Mouse (Mus musculus) urinary bladder, postnatal 36 days (tissue): ENCODE measurements around the gene Lipn.

Experiments
- DNase-seq, 2 experiments: peaks; one replicate each; pipeline ENCODE4 v3.0.0; 2022; ENCODE audit warnings: low spot score in 2 of 2, mixed read lengths in 1 of 2

Lipn gene

DNA sequence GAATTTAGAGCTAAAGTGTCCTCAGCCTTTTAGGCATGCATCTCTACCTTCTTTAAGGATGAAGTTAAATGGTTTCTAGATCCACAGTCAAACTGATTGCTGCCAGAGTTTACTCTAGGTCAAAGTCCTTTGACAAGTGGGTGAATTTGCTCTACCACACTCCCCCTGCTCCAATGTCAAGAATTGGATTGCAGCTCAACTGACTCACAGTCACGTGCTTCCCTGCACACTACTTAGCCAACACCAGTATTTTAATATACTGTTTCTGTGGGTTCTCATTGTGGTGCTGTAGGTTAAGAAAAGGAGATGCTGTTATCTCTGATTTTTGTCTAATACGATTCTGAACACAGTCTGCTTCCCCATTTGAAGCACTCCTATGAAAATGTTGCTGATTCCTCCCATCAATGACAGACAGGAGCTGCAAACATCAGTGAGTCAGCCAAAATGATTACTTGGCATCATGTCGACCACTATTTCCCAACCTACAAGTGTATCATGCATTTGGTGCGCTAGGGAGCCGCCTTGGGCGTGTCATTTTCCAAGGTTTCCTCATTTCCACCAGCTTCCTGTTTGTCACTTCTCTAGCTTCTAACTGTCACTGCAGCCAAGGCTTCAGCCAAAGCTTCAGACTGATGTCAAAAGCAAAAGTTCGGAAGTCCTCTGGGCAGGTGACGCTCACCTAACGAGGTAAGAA lies at the start of gene Lipn:
Gene Lipn, plus strand, starts transcription at position 580 of the 694 bp plus-strand sequence.
- no peak for DNase-seq

DNA sequence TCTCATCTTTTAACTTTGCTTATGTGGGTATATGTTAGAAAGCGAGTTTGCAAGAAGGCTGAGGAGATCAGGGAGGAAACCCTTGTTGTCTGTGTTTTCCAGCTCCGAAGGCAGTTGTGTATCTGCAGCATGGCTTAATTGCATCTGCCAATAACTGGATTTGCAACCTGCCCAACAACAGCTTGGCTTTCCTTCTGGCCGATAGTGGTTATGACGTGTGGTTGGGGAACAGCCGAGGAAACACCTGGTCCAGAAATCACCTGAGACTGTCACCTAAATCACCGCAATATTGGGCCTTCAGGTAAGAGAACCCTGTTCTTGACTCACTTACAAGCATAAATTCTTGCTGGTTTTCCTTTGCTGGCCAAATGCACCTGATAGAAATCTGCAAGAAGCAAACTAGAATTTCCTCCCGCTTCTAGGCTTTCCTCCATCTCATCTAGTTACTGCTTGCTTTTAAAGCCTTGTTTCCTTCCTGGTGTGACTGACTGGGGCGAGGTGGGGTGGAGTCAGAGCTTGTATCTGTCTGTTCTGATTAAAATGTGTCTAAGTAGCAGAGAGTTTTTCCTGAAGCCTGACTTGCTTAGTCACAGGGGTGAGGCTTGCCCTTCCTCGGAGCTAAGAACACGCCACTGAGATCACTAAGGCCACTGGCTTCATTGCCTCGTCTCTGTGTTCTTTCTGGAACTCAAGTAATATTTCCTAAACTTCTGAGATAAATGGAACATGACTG lies 45.6 kb upstream of the Lipn start:
- peak; percentile 33 to 53 for DNase-seq

DNA sequence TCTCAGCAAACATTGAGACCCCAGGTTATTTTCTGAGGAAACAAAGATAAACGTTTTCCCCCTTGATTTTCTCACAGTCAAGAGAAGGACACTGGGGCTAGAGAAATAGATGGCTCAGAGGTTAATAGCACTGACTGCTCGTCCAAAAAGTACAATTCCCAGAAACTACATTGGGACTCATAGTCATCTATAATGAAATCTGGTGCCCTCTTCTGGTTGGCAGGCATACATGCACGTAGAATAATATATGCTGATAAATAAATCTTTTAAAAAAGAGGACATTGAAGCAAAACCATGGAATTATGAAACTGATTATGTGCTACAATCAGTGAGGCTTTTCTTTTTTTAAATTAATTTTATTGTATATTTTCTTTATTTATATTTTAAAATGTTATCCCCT lies 44.4 kb upstream of the Lipn start:
- DNase-seq = no peak

DNA sequence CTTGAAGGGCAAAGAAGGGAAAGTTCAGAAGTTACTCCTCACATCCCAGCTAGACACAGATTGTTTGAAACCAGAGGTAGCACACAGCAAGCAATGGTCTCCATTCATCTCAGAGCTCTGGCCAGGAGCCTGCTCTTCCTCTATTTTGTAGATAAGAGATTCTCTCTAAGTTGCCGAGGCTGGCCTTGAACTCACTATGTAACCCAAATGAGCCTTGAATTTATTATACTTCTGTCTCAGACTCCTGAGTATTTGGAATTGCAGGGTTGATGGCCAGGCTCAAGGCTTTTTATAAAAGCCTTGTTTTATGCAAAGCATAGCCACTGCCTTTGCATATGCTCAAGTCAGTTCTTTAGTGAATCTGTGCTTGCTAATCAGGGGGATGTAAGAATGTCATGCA lies 27.4 kb upstream of the Lipn start:
- no peak for DNase-seq

DNA sequence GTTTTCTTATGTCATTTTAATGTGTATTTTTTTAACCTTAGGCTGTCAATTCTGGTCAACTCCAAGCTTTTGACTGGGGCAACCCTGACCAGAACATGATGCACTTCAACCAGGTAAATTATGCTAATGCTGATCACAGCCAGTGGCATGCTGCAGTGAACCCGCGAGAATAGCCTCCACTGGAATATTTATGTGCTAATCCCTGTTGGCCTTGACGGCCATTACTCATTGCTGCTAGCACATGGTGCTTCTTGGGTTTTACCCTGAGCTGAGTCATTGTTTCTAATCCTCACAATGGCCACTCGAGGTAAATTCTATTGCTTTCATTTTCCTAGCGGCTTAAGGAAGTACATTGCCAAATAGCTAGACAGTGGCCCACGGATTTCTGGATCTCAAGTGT lies 24.1 kb upstream of the Lipn start:
- DNase-seq = no peak

DNA sequence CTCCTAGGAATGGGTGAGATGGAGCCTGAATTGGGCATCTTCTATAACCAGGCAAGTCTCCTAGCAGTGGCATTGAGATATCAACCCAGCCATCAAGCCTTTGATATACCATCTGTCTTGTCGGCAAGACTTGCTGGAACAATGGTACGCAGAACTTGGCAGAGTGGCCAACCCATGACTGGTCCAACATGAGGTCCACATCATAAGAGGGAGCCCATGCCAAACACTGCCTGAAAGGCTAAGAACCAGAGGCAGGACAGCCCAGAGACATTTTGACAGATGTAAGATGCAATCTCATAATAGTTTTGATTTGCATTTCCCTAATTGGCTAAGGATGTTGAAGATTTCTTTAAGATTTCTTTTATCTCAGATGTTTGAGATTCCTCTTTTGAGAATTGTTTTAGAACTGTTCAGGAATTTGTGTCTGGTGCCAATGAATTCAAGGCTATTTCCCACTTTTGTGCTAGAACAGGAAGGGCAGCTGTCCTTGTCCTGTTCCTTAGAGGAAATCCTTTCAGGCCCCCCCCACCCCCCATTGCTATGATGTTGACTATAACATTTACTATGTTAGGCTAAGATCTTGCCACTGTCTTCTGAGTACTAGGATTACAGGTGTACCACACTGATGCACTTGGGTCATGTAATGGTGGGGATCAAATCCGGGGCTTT lies 17.7 kb upstream of the Lipn start:
- no peak for DNase-seq

DNA sequence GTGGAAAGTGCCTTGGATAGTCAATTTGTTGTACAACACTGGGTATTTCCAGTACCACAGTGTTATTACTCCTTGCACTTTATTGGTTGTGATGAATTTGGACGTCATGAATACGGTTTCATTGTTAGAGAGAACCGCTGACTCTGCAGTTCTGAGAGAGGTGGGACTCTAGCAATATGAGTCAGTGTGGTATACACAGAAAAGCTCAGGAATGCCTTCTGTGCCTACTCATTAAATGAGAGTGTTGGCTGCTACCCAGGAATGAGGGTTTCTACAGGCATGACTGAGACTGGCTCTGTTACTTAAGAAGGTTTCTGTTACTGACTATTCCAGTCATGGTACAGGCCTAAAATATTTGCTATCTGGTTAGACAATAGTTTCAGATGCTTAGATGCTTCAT lies 15.7 kb upstream of the Lipn start:
- no peak for DNase-seq

DNA sequence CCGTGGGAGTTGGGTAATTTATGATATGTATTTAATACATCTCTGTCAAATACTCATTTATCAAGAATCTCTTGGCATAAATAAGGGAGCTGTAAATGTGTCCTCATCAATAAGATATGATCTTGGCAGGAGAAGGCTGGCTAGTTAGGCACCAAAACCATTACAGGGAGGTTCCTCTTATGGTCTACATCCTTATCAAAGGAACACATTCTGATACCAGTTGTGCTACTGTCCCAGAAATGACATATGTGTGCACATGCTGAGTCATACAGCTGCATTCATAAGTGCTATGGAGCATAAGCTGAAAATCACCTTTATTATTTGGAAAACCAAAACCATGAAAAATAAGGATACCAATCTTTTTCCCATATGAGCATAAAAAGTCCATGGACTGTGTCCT lies 3.6 kb upstream of the Lipn start:
- DNase-seq = no peak

DNA sequence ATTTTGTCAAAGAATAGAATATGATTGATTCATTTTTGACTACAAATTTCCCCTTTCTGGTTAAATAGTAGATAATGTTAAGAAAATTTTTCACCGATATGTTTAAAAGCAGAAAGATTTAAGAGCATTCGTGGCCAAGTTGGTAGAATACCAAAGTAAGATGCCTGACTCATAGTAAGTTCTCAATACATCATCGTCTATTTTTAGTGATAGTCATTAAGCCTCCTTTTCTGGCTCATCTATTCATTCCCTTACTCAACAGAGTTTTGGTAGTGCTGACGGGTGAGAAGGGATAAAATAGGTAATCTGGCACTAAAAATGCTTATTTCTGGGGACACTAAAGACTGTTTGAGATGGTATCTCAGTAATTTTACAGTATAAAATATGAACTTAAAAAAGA lies 3.1 kb upstream of the Lipn start:
- no peak for DNase-seq

DNA sequence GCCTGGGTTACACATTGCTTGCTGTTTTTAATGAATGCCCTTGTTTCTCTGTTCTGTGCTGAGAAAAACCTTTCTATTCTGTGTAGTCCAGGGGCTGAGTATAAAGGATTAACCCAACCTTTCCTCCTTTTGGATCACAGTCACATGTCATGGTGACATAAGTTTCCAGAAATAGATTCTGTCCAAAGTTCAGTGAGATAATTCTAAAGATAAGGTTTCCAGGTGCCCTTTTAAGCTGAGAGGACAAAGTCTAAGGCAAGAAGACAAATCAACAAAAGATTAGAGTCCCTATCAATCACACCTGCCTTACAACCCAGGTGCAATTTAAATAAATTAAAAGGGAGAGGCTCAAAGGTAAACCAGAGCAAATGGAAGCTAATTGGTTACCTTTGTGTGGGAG lies 7.1 kb downstream of the Lipn start:
- DNase-seq = no peak

DNA sequence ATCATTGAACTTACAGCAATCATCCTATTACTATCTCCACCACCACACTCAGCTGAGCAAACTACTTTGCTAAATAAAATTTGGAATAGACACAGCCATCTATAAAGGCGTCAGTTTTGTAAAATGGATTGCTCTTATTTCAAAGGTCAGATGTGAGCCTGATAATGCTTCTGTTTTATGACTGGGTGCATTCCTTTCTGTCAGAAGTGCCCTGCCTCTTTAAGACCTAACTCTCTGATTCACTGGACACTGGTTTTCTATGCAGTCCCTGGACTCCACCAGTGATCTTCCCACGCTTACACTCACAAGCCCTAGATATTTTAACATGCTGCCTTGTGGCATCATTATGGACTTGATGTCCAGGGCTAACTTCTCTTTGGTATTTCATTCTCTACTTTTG lies 11.0 kb downstream of the Lipn start:
- DNase-seq = no peak

DNA sequence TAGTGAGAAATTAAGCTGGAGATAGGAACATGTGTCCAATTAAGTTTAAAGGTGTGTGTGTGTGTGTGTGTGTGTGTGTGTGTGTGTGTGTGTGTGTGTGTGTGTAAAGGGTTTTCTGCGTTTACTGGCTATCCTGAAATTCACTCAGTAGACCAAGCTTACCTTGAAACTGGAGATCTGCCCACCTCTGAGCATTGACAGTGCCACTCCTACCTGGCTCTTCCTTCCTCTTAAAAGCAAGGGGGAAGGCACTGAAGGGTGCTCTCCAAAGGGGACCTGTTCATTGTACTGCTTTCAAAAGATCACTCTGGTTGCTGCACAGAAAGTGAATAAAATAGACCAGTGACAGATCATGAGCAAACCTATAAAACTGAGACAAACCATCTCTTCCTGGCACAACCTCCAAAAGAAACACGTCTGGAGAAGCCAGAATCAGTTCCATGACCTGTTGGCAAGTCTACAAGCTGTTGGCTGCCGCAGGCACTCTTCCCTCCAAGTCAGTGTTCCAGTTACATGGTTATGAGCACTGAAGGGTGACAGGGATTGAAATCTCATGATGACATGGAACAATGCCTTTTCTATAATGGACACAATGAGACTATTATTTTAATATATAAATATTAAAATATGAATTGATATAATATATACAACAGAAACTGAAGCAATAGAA lies 22.0 kb downstream of the Lipn start:
- no peak for DNase-seq

DNA sequence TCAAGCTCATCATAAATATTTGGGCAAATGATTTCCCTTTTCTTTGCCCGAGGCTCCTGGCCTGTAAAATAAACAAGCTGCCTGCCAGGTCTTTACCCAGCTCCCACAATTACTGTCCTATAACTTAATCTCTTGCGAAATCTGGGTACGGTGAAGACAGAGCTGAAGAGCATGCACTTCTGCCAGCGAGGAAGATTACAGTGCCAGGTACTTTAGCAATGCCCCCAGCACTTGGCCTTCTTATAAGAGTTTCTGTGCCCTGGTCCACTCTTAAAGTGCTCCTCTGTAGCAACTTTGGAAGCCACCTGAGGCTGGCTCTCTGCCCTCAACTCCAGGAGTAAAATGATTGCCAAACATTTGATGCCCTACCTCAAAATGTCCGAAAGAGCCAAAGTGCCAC lies 28.2 kb downstream of the Lipn start:
- DNase-seq = peak in 1 of 2 experiments; percentile 3

DNA sequence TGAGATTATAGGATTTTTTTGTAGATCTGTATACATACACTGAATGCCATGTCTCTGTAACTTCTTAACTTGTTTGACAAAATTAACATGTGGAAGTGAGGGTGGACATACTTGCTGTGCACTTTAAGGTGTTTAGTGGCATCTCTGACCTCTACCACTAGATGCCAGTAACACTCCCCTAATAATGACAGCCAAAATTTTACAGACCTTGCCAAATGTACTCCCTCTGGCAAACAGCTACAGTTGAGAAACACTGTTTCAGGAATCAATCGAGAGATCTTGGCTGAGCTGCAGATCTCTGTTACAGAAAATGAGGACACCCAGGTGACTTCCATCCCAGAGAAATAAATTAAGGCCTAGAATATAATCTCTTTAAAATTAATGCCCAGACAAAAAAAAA lies 29.1 kb downstream of the Lipn start:
- no peak for DNase-seq

DNA sequence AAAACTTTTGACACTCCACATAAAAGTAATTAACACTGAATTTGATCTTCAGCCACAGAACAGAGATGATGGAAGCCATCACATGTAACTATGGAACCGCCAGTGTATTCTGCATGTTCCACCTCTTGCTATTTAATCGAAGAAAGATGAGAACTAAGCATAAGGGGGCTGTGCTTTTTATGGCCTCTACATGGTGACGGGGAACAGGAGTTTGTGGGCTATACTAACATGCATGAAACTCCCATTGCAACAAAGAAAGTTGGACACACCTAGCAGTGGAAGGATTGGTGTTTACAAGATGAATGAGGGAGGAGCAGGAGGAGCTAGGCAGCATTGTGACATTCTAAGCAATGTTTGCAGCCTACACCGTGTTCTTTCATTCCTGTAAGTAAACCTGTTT lies 33.5 kb downstream of the Lipn start, which contains the start of gene Lipm:
Gene Lipm, plus strand, starts transcription at position 301 of the 400 bp plus-strand sequence.
- DNase-seq = no peak

DNA sequence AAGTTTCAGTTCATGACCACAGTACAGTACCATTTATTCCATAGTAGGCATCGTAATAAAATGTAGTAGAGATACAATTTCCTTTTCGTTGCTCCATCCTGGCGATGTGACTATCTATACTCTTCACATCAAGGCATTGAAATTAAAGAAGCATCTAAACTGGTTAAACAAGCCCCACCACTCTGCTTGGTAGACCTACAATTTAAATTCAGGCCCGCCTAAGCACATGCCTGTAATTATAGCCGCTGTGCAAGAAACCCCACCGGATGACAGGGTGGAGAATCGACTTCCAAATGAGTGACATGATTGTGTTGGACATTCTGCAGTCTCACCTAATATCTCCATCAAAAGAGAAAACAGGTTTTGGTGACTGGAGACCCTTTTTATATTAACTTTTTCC lies 34.7 kb downstream of the Lipn start:
- no peak for DNase-seq

DNA sequence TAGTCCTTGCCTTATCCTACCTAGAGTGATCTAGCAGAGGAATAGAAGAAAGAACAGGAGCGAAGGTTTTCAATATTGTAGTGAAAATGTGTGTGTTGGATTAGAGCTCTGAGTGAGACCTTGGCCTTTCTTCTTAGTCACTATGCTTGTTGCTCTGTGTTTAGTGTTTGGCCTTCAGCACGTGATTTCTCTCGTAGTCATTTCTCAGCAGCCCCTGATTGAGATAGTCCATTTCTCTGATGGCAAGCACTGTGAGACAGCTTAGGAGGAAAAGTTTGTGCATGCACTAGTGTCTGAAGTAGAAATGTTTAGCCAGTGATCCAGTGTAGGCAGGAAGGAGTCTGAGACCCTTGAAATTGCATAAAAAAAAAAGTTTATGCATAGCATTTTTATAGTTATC lies 37.7 kb downstream of the Lipn start:
- no peak for DNase-seq

DNA sequence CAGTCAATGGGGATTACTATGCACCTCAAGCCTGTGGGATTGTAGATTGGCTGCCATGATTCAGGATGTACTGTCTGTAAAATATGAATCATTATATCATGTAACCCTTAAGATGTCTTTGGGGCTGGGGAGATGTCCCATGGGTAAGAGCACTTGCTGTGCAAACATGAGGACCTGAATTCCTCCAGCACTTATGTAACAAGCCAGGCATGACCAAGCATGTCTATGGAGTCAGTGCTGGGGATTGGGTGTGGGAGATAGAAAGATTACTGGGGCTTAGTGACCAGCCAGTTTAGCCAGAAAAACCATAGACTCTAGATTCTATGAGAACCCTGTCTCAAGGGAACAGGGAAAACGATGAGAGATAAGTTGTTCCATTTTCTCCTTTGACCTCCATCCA lies 51.9 kb downstream of the Lipn start:
- peak; percentile 36 to 54 for DNase-seq

DNA sequence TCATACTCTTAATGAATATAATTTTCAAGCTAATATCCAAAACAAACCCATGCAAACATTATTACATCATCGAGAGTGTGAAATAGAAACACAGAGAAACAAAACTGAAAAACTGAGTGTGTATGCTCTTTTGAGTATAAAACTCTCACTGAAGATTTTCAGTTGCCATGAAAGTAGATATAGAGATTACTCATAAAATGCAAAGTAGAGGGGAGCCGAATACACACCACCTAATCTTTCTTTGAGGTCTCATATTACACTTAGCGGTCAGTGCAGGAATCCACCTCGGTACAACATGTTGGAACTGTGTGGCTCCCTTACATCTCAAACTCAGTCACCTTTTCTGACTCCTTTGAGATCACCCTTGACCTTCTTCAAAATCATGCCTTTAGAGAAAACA lies 52.5 kb downstream of the Lipn start:
- no peak for DNase-seq

DNA sequence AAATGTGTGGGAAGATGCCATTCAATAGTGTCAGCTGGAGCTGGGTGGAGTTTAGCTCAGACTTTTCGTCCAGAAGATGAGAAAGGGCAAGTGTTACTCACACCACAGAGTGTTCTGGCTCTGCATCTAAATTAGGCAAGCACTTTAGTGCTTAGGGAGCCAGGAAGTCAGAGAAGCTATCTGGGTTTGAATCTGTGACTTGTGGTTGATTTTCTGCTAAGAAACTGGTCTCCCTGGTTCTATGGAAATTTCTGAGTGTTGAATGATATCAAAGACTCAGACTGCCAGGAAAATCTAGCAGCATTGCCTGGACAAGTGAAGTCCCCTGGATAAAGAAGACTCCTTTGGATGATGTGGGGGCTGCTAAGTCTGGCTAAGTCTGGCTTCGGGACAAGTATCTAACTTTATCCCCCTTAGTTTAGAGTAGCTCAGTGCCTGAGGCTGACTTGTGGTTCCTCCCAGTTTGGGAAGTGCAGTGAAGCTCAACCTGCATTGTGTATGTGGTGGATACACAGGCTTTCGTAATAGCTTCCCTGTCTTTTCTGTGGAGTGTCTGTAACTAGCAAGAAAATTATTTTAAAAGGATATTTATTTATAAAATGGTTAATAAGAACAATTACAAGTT lies 53.1 kb downstream of the Lipn start:
- DNase-seq = no peak
